Comparison of ENCODE assay signal across 9 mouse cellular contexts in the genomic region with DNA sequence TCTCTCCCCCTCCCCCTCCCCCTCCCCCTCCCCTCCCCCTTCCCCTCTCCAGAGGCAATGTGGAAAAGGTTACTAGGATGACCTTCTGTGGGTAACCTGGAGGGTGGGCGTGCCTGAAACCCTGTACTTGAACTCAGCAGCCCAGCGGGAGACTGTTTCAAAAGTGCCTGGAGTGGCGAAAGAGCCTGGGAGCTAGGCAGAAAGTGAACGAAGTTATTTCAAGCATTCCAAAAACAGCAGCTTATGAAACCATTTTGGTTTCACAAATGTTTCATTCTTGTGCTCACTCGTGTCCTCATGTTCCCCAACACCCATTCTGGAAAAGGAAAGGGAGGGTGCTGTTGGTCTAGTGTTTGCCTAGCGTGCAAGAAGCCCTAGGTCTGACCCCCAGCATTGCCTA. TPM values are rescaled to one million over a fixed set of nuclear protein-coding genes. Genes with fewer than 3 reads are reported as not detected.
DNase-seq lines count a peak whose midpoint lies in the region; ATAC-seq and TF ChIP-seq lines count a peak whose summit lies in the region.
"Had no signal": no experiment of that assay in that cellular context is flagged by ENCODE, and none has a peak within 500 bp of the region (broad histone marks: within the 10 kb centered on the region; RNA-seq: fewer than 3 reads in every experiment).

No protein-coding gene starts in this region.

- H3K36me3 ChIP-seq in hindbrain, embryonic 10.5 days = no peaks in the 10 kb centered on the region
- H3K36me3 ChIP-seq in hindbrain, embryonic 11.5 days (ENCODE audit: control insufficient read depth, insufficient read depth, low read length) = no peaks in the 10 kb centered on the region
- no peaks in the 10 kb centered on the region for H3K36me3 ChIP-seq in hindbrain, embryonic 15.5 days
- H3K36me3 ChIP-seq in liver, postnatal 0 days (replicated peaks; ENCODE audit: insufficient read depth, low read length) = peaks cover 2% of the 10 kb centered on the region; the same call in 1 of the 2 replicates
- H3K36me3 ChIP-seq in stomach, embryonic 14.5 days (ENCODE audit: control insufficient read depth, insufficient read depth, low read length) = no peaks in the 10 kb centered on the region

- ATAC-seq in hindbrain, embryonic 11.5 days (ENCODE audit: low FRiP score) = no peak
- ATAC-seq in hindbrain, embryonic 15.5 days (ENCODE audit: low FRiP score, low read depth) = no peak
- ATAC-seq in liver, postnatal 0 days = no peak
- ATAC-seq in stomach, embryonic 14.5 days (ENCODE audit: insufficient number of reproducible peaks, insufficient read depth, low FRiP score, low read depth) = no peak
- no peak for ATAC-seq in inflammation-experienced regulatory T-cells, adult 6 months

- H3K4me2 ChIP-seq in hindbrain, embryonic 11.5 days (replicated peaks; ENCODE audit: low read depth, low read length) = no peak overlapping the region
- H3K4me2 ChIP-seq in hindbrain, embryonic 15.5 days = peak overlapping the region; percentile 98
- peak overlapping the region; percentile 95 for H3K4me2 ChIP-seq in liver, postnatal 0 days (ENCODE audit: low read depth, low read length)
- H3K4me2 ChIP-seq in stomach, embryonic 14.5 days (replicated peaks; ENCODE audit: low read depth, low read length) = peak overlapping the region; percentile 99

- DNase-seq in hindbrain, embryonic 10.5 days (ENCODE audit: low spot score) = no peak
- DNase-seq in hindbrain, embryonic 11.5 days (ENCODE audit: low spot score) = no peak
- no peak for DNase-seq in liver, postnatal 0 days
- DNase-seq in cerebellum, postnatal 4 days (ENCODE audit: low spot score in 2 of 2) = no peak

- WGBS in hindbrain, embryonic 10.5 days = 17% methylated on average over 6 of the region's 6 CpGs
- WGBS in hindbrain, embryonic 11.5 days = 13% methylated on average over 6 of the region's 6 CpGs
- 15% methylated on average over 6 of the region's 6 CpGs for WGBS in hindbrain, embryonic 15.5 days
- 30% methylated on average over 6 of the region's 6 CpGs for WGBS in liver, postnatal 0 days (ENCODE audit: insufficient replicate concordance)
- WGBS in stomach, embryonic 14.5 days = 37% methylated on average over 6 of the region's 6 CpGs

- peaks cover 53% of the 10 kb centered on the region for H3K4me1 ChIP-seq in hindbrain, embryonic 10.5 days (replicated peaks)
- 0 out of 2 replicates have a peak, but pooled peaks cover 5% of the 10 kb centered on the region for H3K4me1 ChIP-seq in hindbrain, embryonic 11.5 days (replicated peaks; ENCODE audit: control insufficient read depth, insufficient read depth, low read length)
- H3K4me1 ChIP-seq in brown adipose tissue, adult 24 weeks (ENCODE audit: control insufficient read depth, insufficient read depth, insufficient read length, low read length) = peaks cover 11% of the 10 kb centered on the region; the same call in 1 of the 2 replicates
- H3K4me1 ChIP-seq in hindbrain, embryonic 15.5 days (replicated peaks) = peaks cover 26% of the 10 kb centered on the region
- peaks cover 62% of the 10 kb centered on the region for H3K4me1 ChIP-seq in liver, postnatal 0 days (ENCODE audit: insufficient read depth)
- no peaks in the 10 kb centered on the region for H3K4me1 ChIP-seq in stomach, embryonic 14.5 days (ENCODE audit: control insufficient read depth, insufficient read depth, low read length)

- H3K9me3 ChIP-seq in hindbrain, embryonic 10.5 days = no peaks in the 10 kb centered on the region
- no peaks in the 10 kb centered on the region for H3K9me3 ChIP-seq in hindbrain, embryonic 11.5 days (ENCODE audit: control insufficient read depth, low read length)
- no peaks in the 10 kb centered on the region for H3K9me3 ChIP-seq in hindbrain, embryonic 15.5 days
- H3K9me3 ChIP-seq in liver, postnatal 0 days (ENCODE audit: low read length) = no peaks in the 10 kb centered on the region
- no peaks in the 10 kb centered on the region for H3K9me3 ChIP-seq in stomach, embryonic 14.5 days (ENCODE audit: control insufficient read depth, low read depth, low read length)

- no peak for TF ChIP-seq EP300 in liver, postnatal 0 days (IDR thresholded peaks at IDR 0.05; ENCODE audit: low read depth)

- peak overlapping the region; percentile 62 for H3K4me3 ChIP-seq in hindbrain, embryonic 10.5 days
- H3K4me3 ChIP-seq in hindbrain, embryonic 11.5 days (ENCODE audit: low read depth, low read length) = no peak overlapping the region
- peak overlapping the region; percentile 85 for H3K4me3 ChIP-seq in brown adipose tissue, adult 24 weeks (ENCODE audit: insufficient read depth, low read depth, low read length)
- peak overlapping the region; percentile 52 for H3K4me3 ChIP-seq in hindbrain, embryonic 15.5 days
- H3K4me3 ChIP-seq in liver, postnatal 0 days (ENCODE audit: low read depth, low read length) = peak overlapping the region; percentile 85
- peak overlapping the region; percentile 53; the same call in 1 of the 2 replicates for H3K4me3 ChIP-seq in stomach, embryonic 14.5 days (ENCODE audit: low read depth, low read length)

- H3K27me3 ChIP-seq in hindbrain, embryonic 10.5 days (ENCODE audit: insufficient read depth, poor library complexity, severe bottlenecking) = peaks cover 83% of the 10 kb centered on the region
- H3K27me3 ChIP-seq in hindbrain, embryonic 11.5 days (ENCODE audit: control insufficient read depth, insufficient read depth, low read length) = peaks cover 19% of the 10 kb centered on the region
- peaks cover 6% of the 10 kb centered on the region for H3K27me3 ChIP-seq in hindbrain, embryonic 15.5 days
- H3K27me3 ChIP-seq in liver, postnatal 0 days (ENCODE audit: insufficient read depth, low read length) = no peaks in the 10 kb centered on the region
- peaks cover 2% of the 10 kb centered on the region; the same call in 1 of the 2 replicates for H3K27me3 ChIP-seq in stomach, embryonic 14.5 days (ENCODE audit: control insufficient read depth, insufficient read depth, low read length)

- no peak overlapping the region for H3K9ac ChIP-seq in hindbrain, embryonic 11.5 days (ENCODE audit: low read depth, low read length)
- no peak overlapping the region for H3K9ac ChIP-seq in hindbrain, embryonic 15.5 days
- peak overlapping the region; percentile 84 for H3K9ac ChIP-seq in liver, postnatal 0 days (replicated peaks)
- H3K9ac ChIP-seq in stomach, embryonic 14.5 days (replicated peaks; ENCODE audit: low read depth, low read length) = no peak overlapping the region

- H3K27ac ChIP-seq in hindbrain, embryonic 10.5 days = no peak overlapping the region
- H3K27ac ChIP-seq in hindbrain, embryonic 11.5 days (ENCODE audit: low read depth, low read length) = no peak overlapping the region
- H3K27ac ChIP-seq in brown adipose tissue, adult 24 weeks (replicated peaks; ENCODE audit: low read depth, low read length) = peak overlapping the region; percentile 94
- H3K27ac ChIP-seq in hindbrain, embryonic 15.5 days (replicated peaks) = no peak overlapping the region
- peak overlapping the region; percentile 75; the same call in 1 of the 2 replicates for H3K27ac ChIP-seq in liver, postnatal 0 days (ENCODE audit: low read depth)
- H3K27ac ChIP-seq in stomach, embryonic 14.5 days (ENCODE audit: low read length) = no peak overlapping the region

- TF ChIP-seq CTCF in liver, postnatal 0 days (IDR thresholded peaks at IDR 0.05; ENCODE audit: low read depth) = no peak

RNA-seq across cellular contexts. Expression of a gene that starts 1.6 kb away (rescaled TPM):
- 26.2 and 52.1 TPM in 2 replicates for polyA plus RNA-seq in hindbrain, embryonic 10.5 days (2016; fragmentation: Nextera tagmentation; extraction: Ambion mirVana)
- polyA plus RNA-seq in hindbrain, embryonic 11.5 days (2014; fragmentation: Nextera tagmentation; extraction: Ambion mirVana) = 33.0 and 41.9 TPM in 2 replicates
- polyA plus RNA-seq in brown adipose tissue, adult 24 weeks (2012; ENCODE audit: insufficient read depth, insufficient read length, missing spikeins) = 325 and 446 TPM in 2 replicates
- 40.4 and 41.1 TPM in 2 replicates for polyA plus RNA-seq in hindbrain, embryonic 15.5 days (2015; fragmentation: Nextera tagmentation; extraction: Ambion mirVana)
- polyA plus RNA-seq in liver, postnatal 0 days (2015; fragmentation: Nextera tagmentation; extraction: Ambion mirVana) = 98.4 and 102 TPM in 2 replicates
- polyA plus RNA-seq in stomach, embryonic 14.5 days (2014; fragmentation: Nextera tagmentation; extraction: Ambion mirVana) = 46.5 and 49.8 TPM in 2 replicates
- 10 to 100 TPM; 31.1 to 35.0 (median 32.7) TPM for polyA plus RNA-seq in inflammation-experienced regulatory T-cells, adult 6 months (2017; shearing (Covaris generic))

RNA-seq across cellular contexts. Expression of a gene that starts 52.6 kb away (rescaled TPM):
- polyA plus RNA-seq in hindbrain, embryonic 10.5 days (2016; fragmentation: Nextera tagmentation; extraction: Ambion mirVana) = not detected in 2 replicates
- not detected in 2 replicates for polyA plus RNA-seq in hindbrain, embryonic 11.5 days (2014; fragmentation: Nextera tagmentation; extraction: Ambion mirVana)
- not detected in 2 replicates for polyA plus RNA-seq in brown adipose tissue, adult 24 weeks (2012; ENCODE audit: insufficient read depth, insufficient read length, missing spikeins)
- polyA plus RNA-seq in hindbrain, embryonic 15.5 days (2015; fragmentation: Nextera tagmentation; extraction: Ambion mirVana) = not detected in 2 replicates
- polyA plus RNA-seq in liver, postnatal 0 days (2015; fragmentation: Nextera tagmentation; extraction: Ambion mirVana) = not detected in 2 replicates
- polyA plus RNA-seq in stomach, embryonic 14.5 days (2014; fragmentation: Nextera tagmentation; extraction: Ambion mirVana) = not detected in 2 replicates
- under 1 TPM in 1 of 3 experiments, not detected in 2; 0.31 TPM for polyA plus RNA-seq in inflammation-experienced regulatory T-cells, adult 6 months (2017; shearing (Covaris generic))
- polyA plus RNA-seq: brain, embryonic 14.5 days had no signal

Comparison
In these comparisons a context has a peak if more than half of its experiments do, and no peak if none do; other contexts are left out.
1. H3K27ac ChIP-seq: peak in brown adipose tissue, adult 24 weeks (single experiment) and liver, postnatal 0 days (single experiment); none in hindbrain, embryonic 10.5 days (single experiment), hindbrain, embryonic 11.5 days (single experiment), hindbrain, embryonic 15.5 days (single experiment) and stomach, embryonic 14.5 days (single experiment).